Comparison of ENCODE assay signal across 8 mouse cellular contexts in the genomic region with DNA sequence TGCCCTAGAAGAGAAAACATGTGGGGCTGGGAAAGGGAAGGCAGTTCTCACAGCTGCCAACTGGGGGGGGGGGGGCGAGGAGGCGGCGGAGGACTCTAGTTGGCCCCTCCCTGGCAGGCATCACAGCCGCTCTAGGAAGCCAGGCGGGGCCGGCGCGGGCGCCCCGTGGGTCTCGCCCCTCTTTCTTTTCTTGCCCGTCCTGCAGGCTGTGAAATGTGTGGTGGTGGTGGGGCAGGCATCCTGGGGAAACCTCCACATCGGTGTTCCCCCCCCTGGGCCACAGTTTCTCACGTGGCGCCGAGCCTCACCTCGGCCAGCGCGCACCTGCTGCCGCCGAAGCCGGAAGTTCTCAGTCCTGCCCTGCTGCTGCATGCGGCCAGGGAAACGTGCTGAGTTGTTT. TPM values are rescaled to one million over a fixed set of nuclear protein-coding genes. Genes with fewer than 3 reads are reported as not detected.
DNase-seq lines count a peak whose midpoint lies in the region; ATAC-seq lines count a peak whose summit lies in the region.

No protein-coding gene starts in this region.

- no peaks in the 10 kb centered on the region for H3K4me1 ChIP-seq in hindbrain, embryonic 14.5 days (replicated peaks; ENCODE audit: control insufficient read depth, insufficient read depth, low read length)
- peaks cover 13% of the 10 kb centered on the region for H3K4me1 ChIP-seq in midbrain, embryonic 10.5 days

- ATAC-seq in hindbrain, embryonic 14.5 days (ENCODE audit: low FRiP score) = no peak

- 25% methylated on average over 15 of the region's 24 CpGs for WGBS in hindbrain, embryonic 14.5 days
- 29% methylated on average over 24 of the region's 24 CpGs for WGBS in midbrain, embryonic 10.5 days

- H3K36me3 ChIP-seq in hindbrain, embryonic 14.5 days (replicated peaks; ENCODE audit: control insufficient read depth, insufficient read depth) = no peaks in the 10 kb centered on the region
- no peaks in the 10 kb centered on the region for H3K36me3 ChIP-seq in midbrain, embryonic 10.5 days

- H3K27me3 ChIP-seq in hindbrain, embryonic 14.5 days (ENCODE audit: control insufficient read depth, insufficient read depth, low read length) = no peaks in the 10 kb centered on the region
- H3K27me3 ChIP-seq in midbrain, embryonic 10.5 days (ENCODE audit: low read depth, poor library complexity, severe bottlenecking) = peaks cover 8% of the 10 kb centered on the region

- H3K4me2 ChIP-seq in hindbrain, embryonic 14.5 days (replicated peaks) = peak overlapping the region; percentile 49

- no peak overlapping the region for H3K27ac ChIP-seq in hindbrain, embryonic 14.5 days
- peak overlapping the region; percentile 55 for H3K27ac ChIP-seq in midbrain, embryonic 10.5 days (replicated peaks)

- H3K4me3 ChIP-seq in hindbrain, embryonic 14.5 days (replicated peaks; ENCODE audit: low read length) = peak overlapping the region; percentile 22
- peak overlapping the region; percentile 47 for H3K4me3 ChIP-seq in midbrain, embryonic 10.5 days

- no peaks in the 10 kb centered on the region for H3K9me3 ChIP-seq in hindbrain, embryonic 14.5 days (ENCODE audit: control insufficient read depth, low read length)
- no peaks in the 10 kb centered on the region for H3K9me3 ChIP-seq in midbrain, embryonic 10.5 days (replicated peaks)

- intact Hi-C loops in heart, postnatal 36 days (cut with DNase I) = no loop called here

- peak; percentile 82 for DNase-seq in heart, adult 11 months
- no peak for DNase-seq in heart, postnatal 36 days
- DNase-seq in ZHBTc4 (ENCODE audit: low read depth, low spot score) = peak; percentile 66
- DNase-seq in hindbrain, embryonic 14.5 days (ENCODE audit: low spot score) = no peak
- no peak for DNase-seq in midbrain, embryonic 10.5 days (ENCODE audit: low spot score)
- no peak for DNase-seq in right cerebral cortex, postnatal 10 days (ENCODE audit: low spot score in 2 of 2)
- DNase-seq in layer of hippocampus, postnatal 14 days (ENCODE audit: low spot score in 2 of 2) = no peak
- no peak for DNase-seq in adrenal gland, adult 18-20 months (ENCODE audit: low spot score in 2 of 2)

- peak overlapping the region; percentile 31; the same call in 1 of the 2 replicates for H3K9ac ChIP-seq in hindbrain, embryonic 14.5 days

RNA-seq across cellular contexts. Expression of a gene that starts 10.9 kb away (rescaled TPM):
- total RNA-seq in heart, postnatal 36 days (2021) = not detected
- 0.51 and 0.53 TPM in 2 replicates for polyA plus RNA-seq in hindbrain, embryonic 14.5 days (2014; fragmentation: Nextera tagmentation; extraction: Ambion mirVana)
- polyA plus RNA-seq in midbrain, embryonic 10.5 days (2016; fragmentation: Nextera tagmentation; extraction: Ambion mirVana) = 0.19 and 0.30 TPM in 2 replicates
- total RNA-seq in layer of hippocampus, postnatal 14 days (2021) = under 1 TPM; 0.32 to 0.48 TPM
- total RNA-seq in adrenal gland, adult 18-20 months (2021) = not detected

RNA-seq across cellular contexts. Expression of a gene that starts 10.9 kb away (rescaled TPM):
- 10 to 100 TPM; 19.1 to 21.1 TPM for total RNA-seq in heart, postnatal 36 days (2021)
- polyA plus RNA-seq in hindbrain, embryonic 14.5 days (2014; fragmentation: Nextera tagmentation; extraction: Ambion mirVana) = 163 and 182 TPM in 2 replicates
- polyA plus RNA-seq in midbrain, embryonic 10.5 days (2016; fragmentation: Nextera tagmentation; extraction: Ambion mirVana) = 73.0 and 88.9 TPM in 2 replicates
- total RNA-seq in layer of hippocampus, postnatal 14 days (2021) = 10 to 100 TPM; 39.1 to 40.8 TPM
- total RNA-seq in adrenal gland, adult 18-20 months (2021) = 10 to 100 TPM; 22.3 to 45.4 TPM

RNA-seq across cellular contexts. Expression of a gene that starts 19.1 kb away (rescaled TPM):
- total RNA-seq in heart, postnatal 36 days (2021) = 1 to 10 TPM; 3.6 to 3.8 TPM
- polyA plus RNA-seq in hindbrain, embryonic 14.5 days (2014; fragmentation: Nextera tagmentation; extraction: Ambion mirVana) = 13.3 and 14.0 TPM in 2 replicates
- polyA plus RNA-seq in midbrain, embryonic 10.5 days (2016; fragmentation: Nextera tagmentation; extraction: Ambion mirVana) = 15.3 and 16.7 TPM in 2 replicates
- 10 to 100 TPM; 10.0 to 11.8 TPM for total RNA-seq in layer of hippocampus, postnatal 14 days (2021)
- 10 to 100 TPM; 11.9 to 15.5 TPM for total RNA-seq in adrenal gland, adult 18-20 months (2021)

RNA-seq across cellular contexts. Expression of a gene that starts 26.6 kb away (rescaled TPM):
- total RNA-seq in heart, postnatal 36 days (2021) = not detected
- polyA plus RNA-seq in hindbrain, embryonic 14.5 days (2014; fragmentation: Nextera tagmentation; extraction: Ambion mirVana) = not detected in 2 replicates
- polyA plus RNA-seq in midbrain, embryonic 10.5 days (2016; fragmentation: Nextera tagmentation; extraction: Ambion mirVana) = 0.28 TPM in 1 of 2 replicates, not detected in the other
- total RNA-seq in layer of hippocampus, postnatal 14 days (2021) = under 1 TPM in 1 of 2 experiments, not detected in 1; 0.16 TPM
- not detected for total RNA-seq in adrenal gland, adult 18-20 months (2021)

RNA-seq across cellular contexts. Expression of a gene that starts 27.4 kb away (rescaled TPM):
- total RNA-seq in heart, postnatal 36 days (2021) = 10 to 100 TPM; 39.7 to 41.3 TPM
- 50.9 and 51.1 TPM in 2 replicates for polyA plus RNA-seq in hindbrain, embryonic 14.5 days (2014; fragmentation: Nextera tagmentation; extraction: Ambion mirVana)
- 111 and 112 TPM in 2 replicates for polyA plus RNA-seq in midbrain, embryonic 10.5 days (2016; fragmentation: Nextera tagmentation; extraction: Ambion mirVana)
- 10 to 100 TPM; 63.6 to 69.8 TPM for total RNA-seq in layer of hippocampus, postnatal 14 days (2021)
- total RNA-seq in adrenal gland, adult 18-20 months (2021) = 10 to 100 TPM; 74.1 to 93.5 TPM

Comparison
In these comparisons a context has a peak if more than half of its experiments do, and no peak if none do; other contexts are left out.
1. DNase-seq: peak in heart, adult 11 months (single experiment) and ZHBTc4 (single experiment); none in heart, postnatal 36 days (0 of 2), hindbrain, embryonic 14.5 days (single experiment), midbrain, embryonic 10.5 days (single experiment), right cerebral cortex, postnatal 10 days (0 of 2), layer of hippocampus, postnatal 14 days (0 of 2) and adrenal gland, adult 18-20 months (0 of 2).